Mouse (Mus musculus) spleen, adult 12 weeks (tissue): ENCODE results near the gene Kirrel2.
"Not testable (repeated sequence)": the region's sequence is repeated elsewhere in the genome, so short reads cannot be mapped to it uniquely, and the experiment has no call there.

Source experiments
- DNase-seq: peaks from one replicate; pipeline ENCODE4 v3.0.0; 2022; ENCODE audit warnings: low spot score

Kirrel2 gene

GRCm38 (mm10) chr7:30457629-30458330 is at the start of gene Kirrel2, which contains the start of gene Nphs1:
Gene Kirrel2 (minus strand): TSS chr7:30457690.
Gene Nphs1 (plus strand): TSS chr7:30458315.
- DNase-seq = no peak

DNA sequence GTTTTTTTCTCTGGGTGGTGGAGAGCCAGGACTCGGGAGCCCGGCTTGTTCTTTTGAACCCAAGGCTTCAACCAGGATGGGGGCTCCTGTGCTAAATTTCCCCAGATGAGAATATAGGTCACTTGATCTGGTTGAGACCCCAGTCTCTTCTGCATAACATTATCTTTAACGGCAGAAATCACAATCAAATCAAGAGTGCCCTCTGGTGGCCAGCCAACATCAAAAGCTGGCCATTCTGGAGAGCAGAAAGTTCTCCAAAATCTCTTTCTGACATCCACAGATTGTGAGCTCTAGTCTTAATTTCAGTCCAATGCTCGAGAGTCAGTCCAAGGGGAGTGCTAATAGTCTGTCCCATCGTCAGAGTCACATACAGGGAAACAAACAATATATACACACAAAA is 43.7 kb upstream of the Kirrel2 start:
- not testable (repeated sequence) for DNase-seq

DNA sequence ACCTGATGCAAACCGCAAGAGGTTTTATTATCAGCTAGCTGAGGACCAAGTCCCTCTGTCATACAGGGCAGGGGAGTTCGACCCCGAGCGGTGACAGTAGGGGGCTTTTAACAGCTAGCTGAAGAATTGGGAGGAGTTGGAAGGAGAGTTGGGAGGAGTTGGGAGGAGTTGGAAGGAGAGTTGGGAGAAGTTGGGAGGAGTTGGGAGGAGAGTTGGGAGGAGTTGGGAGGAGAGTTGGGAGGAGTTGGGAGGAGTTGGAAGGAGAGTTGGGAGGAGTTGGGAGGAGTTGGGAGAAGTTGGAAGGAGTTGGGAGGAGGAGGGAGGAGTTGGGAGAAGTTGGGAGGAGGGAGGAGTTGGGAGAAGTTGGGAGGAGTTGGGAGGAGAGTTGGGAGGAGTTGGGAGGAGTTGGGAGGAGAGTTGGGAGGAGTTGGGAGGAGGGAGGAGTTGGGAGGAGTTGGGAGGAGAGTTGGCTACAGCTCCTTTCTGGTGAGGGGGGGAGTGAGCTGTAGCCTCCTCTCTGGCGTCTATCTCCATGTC is 38.1 kb upstream of the Kirrel2 start:
- not testable (repeated sequence) for DNase-seq

GRCm38 (mm10) chr7:30493401-30493931 is 36.0 kb upstream of the Kirrel2 start, which contains the start of gene Prodh2:
Gene Prodh2 (plus strand): TSS chr7:30493622.
- no peak for DNase-seq

GRCm38 (mm10) chr7:30492765-30493164 is 35.3 kb upstream of the Kirrel2 start:
- peak; percentile 59 for DNase-seq

DNA sequence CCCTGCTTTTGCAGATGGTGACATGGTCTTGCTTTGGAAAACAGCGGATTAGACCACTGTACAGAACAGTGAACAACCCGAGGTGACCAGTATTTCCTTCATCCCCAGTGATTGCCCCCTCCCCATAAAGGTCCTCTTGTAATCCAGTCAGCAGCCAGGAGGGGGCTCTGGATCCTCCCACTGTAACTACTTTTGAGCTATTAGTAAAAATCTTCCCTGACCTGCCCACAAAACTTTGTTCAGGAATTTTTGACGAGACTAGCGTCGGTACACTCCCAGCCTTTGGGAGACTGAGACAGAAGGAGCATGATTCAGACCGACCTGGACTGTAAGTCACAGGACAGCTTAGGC is 33.4 kb upstream of the Kirrel2 start:
- DNase-seq = no peak

DNA sequence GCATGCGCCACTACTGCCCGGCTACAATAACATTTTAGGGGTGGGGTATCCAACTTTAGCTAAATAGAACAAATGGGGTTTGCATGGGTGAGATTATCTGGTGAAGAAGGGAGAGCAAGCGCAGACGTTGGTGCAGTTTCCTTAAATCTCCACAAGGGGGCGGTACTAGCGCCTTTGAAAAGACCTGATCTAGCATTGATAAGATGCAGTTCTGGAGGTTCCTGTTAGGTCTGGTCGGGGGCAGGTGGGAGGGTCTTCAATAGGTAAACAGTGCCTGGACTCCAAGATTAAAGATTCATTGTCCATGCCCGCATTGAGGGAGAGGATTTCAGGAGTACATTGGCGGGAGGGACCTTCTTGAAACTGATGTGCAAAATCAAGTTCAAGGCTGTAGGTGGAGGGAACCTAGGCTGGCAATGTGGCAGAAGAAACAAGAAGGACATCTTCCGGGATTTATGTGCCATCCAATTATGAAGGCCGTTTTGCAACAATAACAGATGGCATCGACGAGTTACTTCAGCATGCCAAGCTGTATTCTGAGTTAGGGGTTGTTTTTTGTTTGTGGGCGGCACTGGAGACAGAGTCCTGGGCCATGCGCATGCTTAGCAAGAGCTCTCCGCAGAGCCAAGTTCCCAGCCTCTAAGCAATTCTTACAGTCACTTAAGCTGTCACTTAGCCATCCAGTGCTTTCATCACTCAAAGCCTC is 32.9 kb upstream of the Kirrel2 start:
- DNase-seq = peak; percentile 29

DNA sequence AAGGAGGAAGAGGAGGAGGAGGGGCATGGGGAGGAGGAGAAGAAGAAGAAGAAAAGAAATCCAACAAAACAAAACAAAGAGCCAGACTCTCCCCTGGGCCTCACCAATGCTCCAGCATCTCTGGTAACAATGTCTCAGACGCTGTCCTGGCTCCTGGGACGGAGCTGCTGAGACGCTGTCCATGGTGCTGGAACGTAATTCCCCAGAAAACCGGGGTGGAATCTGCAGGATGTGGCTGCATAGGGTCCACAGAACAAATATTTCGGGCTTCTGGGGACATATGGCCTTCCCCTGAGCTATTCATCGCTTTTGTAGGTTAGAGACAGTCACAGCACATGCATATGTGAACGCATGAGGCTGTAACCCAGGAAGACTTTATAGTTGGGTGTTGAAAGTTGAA is 26.8 kb upstream of the Kirrel2 start:
- DNase-seq = no peak

DNA sequence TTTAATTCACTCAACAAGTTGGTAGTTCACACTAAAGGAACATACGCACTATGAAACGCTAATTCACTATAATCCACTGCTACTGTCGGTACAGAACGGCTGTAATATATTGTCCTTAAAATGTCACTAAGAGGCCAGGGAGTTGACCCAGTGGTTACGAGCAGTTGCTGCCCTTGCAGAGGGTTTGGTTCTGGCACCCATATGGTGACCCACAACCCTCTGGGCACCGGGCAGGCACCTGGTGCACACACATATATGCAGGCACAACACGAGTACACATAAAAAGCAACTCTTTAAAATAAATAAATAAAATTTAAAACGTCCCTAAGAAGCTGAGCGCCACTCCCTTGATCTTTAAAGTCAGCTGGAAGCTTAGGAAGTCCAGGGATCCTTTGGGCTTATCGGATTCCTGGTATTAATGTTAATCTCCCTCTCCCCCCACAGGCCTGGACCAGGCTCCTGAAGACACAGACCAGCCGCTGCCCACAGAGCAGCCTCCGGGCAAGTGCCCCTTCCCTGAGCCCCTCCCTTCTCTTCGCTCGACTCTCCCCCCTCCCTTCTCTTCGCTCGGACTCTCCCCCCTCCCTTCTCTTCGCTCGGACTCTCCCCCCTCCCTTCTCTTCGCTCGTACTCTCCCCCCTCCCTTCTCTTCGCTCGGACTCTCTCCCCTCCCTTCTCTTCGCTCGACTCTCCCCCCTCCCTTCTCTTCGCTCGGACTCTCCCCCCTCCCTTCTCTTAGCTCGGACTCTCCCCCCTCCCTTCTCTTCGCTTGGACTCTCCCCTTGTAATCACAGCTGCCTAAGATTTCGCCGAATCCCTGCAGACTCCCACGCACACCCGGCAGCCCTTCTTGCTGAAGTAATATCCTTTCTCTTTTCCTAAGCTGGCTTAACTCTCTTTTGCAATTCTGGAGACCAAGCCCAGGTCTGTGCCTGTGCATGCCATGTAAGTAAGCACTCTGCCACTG is 20.2 kb upstream of the Kirrel2 start:
- no peak for DNase-seq

DNA sequence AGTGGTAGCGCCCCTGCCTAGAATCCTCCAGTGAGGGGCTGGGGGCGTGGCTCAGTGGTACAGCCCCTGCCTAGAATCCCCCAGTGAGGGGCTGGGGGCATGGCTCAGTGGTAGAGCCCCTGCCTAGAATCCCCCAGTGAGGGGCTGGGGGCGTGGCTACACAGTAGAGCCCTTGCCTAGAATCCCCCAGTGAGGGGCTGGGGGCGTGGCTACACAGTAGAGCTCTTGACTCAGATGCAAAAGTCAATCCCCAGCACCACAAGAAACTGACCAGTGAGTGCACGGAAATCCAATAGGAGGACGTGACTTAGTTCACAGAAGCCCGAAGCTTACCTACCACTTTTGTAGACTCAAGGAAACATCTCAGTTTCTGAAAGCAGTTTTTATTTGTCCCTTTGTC is 18.6 kb upstream of the Kirrel2 start:
- not testable (repeated sequence) for DNase-seq

- DNase-seq = no peak
These were observed 17.5 kb upstream of the Kirrel2 start for GRCm38 (mm10) chr7:30474999-30475398.

- no peak for DNase-seq
These were observed 14.9 kb upstream of the Kirrel2 start for GRCm38 (mm10) chr7:30472411-30472810.

DNA sequence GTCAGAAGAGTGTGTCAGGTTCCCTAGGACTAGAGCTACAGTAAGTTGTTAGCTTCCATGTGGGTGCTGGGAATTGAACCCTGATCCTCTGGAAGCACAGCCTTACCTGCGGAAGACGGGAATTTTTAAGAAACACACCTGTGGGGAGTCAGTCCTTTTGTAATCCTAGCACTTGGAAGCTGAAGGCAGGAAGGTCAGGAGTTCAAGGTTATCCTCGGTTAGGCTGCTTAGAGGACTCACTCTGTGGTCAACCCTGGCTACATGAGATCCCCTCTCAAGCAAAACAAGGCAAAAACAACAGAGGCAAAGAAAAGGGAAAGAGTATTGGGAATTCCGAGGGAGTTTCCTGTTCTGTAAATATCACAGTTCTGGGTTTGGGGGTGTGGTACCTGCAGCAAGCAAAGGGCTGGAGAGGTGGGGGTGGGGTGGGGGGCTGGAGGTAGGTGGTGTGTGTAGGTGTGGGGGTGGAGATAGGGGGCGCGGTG is 7.4 kb upstream of the Kirrel2 start:
- DNase-seq = no peak

DNA sequence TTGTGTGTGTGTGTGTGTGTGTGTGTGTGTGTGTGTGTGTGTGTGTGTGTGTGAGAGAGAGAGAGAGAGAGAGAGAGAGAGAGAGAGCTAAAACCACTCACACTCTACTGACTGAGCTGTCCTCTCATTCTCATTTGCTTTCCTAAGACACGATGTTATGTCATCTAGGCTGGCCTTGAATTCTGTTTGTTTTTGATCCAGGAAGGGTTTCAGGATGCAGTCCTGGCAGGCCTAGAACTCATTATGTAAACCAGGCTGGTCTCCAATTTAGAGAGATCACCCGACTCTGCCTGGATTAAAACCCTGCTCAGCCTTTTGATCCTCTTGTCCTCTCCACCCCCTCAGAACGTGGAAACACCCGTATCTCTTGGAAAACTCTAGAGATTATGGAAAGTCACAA is 6.5 kb upstream of the Kirrel2 start:
- no peak for DNase-seq

DNA sequence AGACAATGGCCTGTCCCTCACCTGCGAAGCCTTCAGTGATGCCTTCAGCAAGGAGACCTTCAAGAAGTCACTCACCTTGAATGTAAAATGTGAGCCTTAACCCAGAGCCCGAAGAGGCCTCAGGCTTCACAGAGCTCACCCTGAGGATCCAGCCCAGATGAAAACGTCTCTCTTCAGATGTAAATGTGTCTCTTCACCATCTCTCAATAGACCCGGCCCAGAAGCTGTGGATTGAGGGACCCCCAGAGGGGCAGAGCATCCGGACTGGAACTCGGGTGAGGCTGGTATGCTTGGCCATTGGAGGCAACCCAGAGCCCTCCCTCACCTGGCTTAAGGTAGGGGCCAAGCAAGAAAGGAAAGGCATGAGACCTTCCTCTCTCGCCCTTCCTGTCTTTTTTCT is 6.1 kb upstream of the Kirrel2 start:
- DNase-seq = no peak

DNA sequence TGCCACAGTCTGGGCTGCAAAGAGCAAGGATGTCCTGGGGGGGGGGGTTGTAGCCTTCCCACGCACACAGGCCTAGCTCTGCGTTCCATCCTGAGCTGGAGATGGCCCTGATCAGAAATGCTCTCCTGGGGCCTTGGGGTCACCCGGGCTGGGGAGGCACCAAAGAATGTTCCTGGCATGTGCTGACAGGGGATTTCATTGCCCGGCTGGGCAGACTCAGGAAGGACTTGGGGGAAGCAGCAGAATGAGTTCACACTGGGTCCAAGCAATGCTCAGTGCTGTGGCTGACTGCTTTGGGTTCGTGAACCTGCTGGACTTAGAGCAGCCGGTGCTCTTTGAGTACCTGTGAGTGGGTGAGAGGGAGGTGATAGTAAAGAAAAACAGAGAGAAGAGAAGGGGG is 2.0 kb upstream of the Kirrel2 start:
- DNase-seq = no peak

- DNase-seq = no peak
These were observed 420 bp downstream of the Kirrel2 start for GRCm38 (mm10) chr7:30456911-30457628.

GRCm38 (mm10) chr7:30456487-30456886 is 1.0 kb downstream of the Kirrel2 start:
- DNase-seq = no peak

DNA sequence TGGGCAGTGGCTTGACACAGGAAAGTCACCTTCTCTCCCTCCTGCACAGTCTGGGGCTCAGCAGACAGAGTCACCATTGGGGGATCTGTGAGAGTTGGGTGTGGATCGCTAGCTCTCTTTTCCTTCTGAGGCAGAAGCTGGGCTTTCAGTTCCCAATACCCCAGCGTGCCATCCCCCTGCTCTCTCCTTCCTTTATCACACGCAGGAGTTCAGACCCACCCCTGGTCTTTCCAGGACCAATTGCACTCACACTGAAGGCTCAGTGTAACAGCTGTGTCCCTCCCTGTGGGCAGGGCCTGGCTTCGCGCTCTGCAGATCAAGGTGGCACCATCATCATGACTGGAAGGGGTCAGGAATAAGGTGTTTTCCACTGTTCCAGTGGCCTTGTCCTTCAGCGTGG is 3.2 kb downstream of the Kirrel2 start:
- DNase-seq = no peak

DNA sequence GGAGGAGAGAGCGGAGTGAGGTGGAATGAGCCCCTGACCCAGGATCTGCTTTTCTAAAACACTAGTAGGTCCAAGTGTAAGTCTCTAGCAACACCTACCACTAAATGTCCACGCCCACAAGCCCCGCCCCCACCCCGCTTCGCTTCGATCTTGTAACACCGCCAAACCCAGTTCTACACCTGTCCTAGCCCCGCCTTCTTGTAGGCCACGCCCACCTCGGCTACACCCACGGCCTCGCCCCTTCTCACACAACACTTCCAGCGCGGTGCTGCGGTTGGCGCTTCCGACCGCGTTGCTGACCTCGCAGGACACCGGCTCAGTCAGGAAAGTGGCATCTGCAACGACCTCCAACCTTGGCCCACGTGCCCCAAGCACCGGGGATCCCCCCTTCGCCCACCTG is 3.7 kb downstream of the Kirrel2 start:
- DNase-seq = no peak

GRCm38 (mm10) chr7:30453327-30453726 is 4.2 kb downstream of the Kirrel2 start:
- no peak for DNase-seq
